Mouse (Mus musculus): ENCODE measurements around the gene B4galnt3.

The B4galnt3 gene

GRCm38 (mm10) chr6:120291396-120292009, 2.9 kb downstream of the B4galnt3 start:
- CTCF ChIA-PET, result interaction anchor here in 3 of 4 experiments (0.5 to 1.3 kb wide), 7 partner anchors 10 to 1105 kb away, joined by 3 to 6 read pairs (median 4); no protein-coding TSS in a partner anchor
- POLR2A ChIA-PET, result interaction anchor here (0.6 to 10.8 kb wide), 36 partner anchors 9 to 255 kb away, joined by 3 to 160 read pairs (median 4); partner anchors contain the start of genes Ccdc77 (in 1 of the 4) and Kdm5a (in 1 of the 4)

GRCm38 (mm10) chr6:120289430-120289829, 4.9 kb downstream of the B4galnt3 start:
- ChIA-PET POLR2A (interaction anchor here (0.6 to 10.8 kb wide), 27 partner anchors 10 to 673 kb away, joined by 3 to 160 read pairs (median 4); partner anchors contain the start of genes Ccdc77 (in 1 of the 4) and Kdm5a (in 1 of the 4)), CTCF (interaction anchor here in 3 of 4 experiments (0.5 to 2.1 kb wide), 5 partner anchors 12 to 67 kb away, joined by 3 to 9 read pairs (median 3); no protein-coding TSS in a partner anchor)

- ChIA-PET CTCF (interaction anchor here in 3 of 4 experiments (0.6 to 2.1 kb wide), 5 partner anchors 13 to 132 kb away, joined by 3 to 9 read pairs (median 4); no protein-coding TSS in a partner anchor), POLR2A (interaction anchor here in 3 of 4 experiments (0.5 to 10.8 kb wide), 19 partner anchors 9 to 251 kb away, joined by 3 to 160 read pairs (median 4); no protein-coding TSS in a partner anchor)
Measured at GRCm38 (mm10) chr6:120288541-120288940, 5.8 kb downstream of the B4galnt3 start.

GRCm38 (mm10) chr6:120287279-120287678, 7.1 kb downstream of the B4galnt3 start:
- POLR2A ChIA-PET, result interaction anchor here in 3 of 4 experiments (0.6 to 9.3 kb wide), 14 partner anchors 7 to 879 kb away, joined by 3 to 83 read pairs (median 4); partner anchors contain the start of genes B4galnt3 (in 1 of the 3) and D330020A13Rik (in 1 of the 3)
- CTCF ChIA-PET, result interaction anchor here in 1 of 4 experiments (1.0 to 1.6 kb wide), 2 partner anchors 37 to 65 kb away, joined by 3 to 4 read pairs; no protein-coding TSS in a partner anchor

- CTCF ChIA-PET, result interaction anchor here in 2 of 4 experiments (0.5 to 3.1 kb wide), 2 partner anchors 55 to 103 kb away, joined by 3 to 12 read pairs; no protein-coding TSS in a partner anchor
- POLR2A ChIA-PET, result interaction anchor here in 2 of 4 experiments (0.5 to 5.0 kb wide), 8 partner anchors 12 to 167 kb away, joined by 3 to 83 read pairs (median 4); partner anchors contain the start of gene B4galnt3 (in 1 of the 2)
Measured at GRCm38 (mm10) chr6:120276874-120277449, 17.4 kb downstream of the B4galnt3 start.

GRCm38 (mm10) chr6:120275301-120275700, 19.1 kb downstream of the B4galnt3 start:
- POLR2A ChIA-PET, result interaction anchor here (0.5 to 5.0 kb wide), 36 partner anchors 10 to 547 kb away, joined by 3 to 83 read pairs (median 5); partner anchors contain the start of genes B4galnt3 (in 3 of the 4), D330020A13Rik (in 3 of the 4), Kdm5a (in 2 of the 4) and Atp6v1e1 (in 1 of the 4)
- CTCF ChIA-PET, result interaction anchor here (0.5 to 3.1 kb wide), 12 partner anchors 14 to 217 kb away, joined by 3 to 12 read pairs (median 4); no protein-coding TSS in a partner anchor

- POLR2A ChIA-PET, result interaction anchor here (0.5 to 5.0 kb wide), 42 partner anchors 8 to 757 kb away, joined by 3 to 83 read pairs (median 5); partner anchors contain the start of genes B4galnt3 (in 3 of the 4), D330020A13Rik (in 3 of the 4), Kdm5a (in 2 of the 4) and Atp6v1e1 (in 1 of the 4)
- CTCF ChIA-PET, result interaction anchor here in 3 of 4 experiments (0.7 to 3.1 kb wide), 13 partner anchors 13 to 217 kb away, joined by 3 to 12 read pairs (median 4); partner anchors contain the start of genes B4galnt3 (in 1 of the 3) and D330020A13Rik (in 1 of the 3)
Measured at GRCm38 (mm10) chr6:120274887-120275286, 19.5 kb downstream of the B4galnt3 start.

GRCm38 (mm10) chr6:120274181-120274580, 20.2 kb downstream of the B4galnt3 start:
- CTCF ChIA-PET, result interaction anchor here in 3 of 4 experiments (0.9 to 3.1 kb wide), 9 partner anchors 13 to 52 kb away, joined by 3 to 12 read pairs (median 4); partner anchors contain the start of genes B4galnt3 (in 1 of the 3) and D330020A13Rik (in 1 of the 3)
- POLR2A ChIA-PET, result interaction anchor here (0.7 to 5.0 kb wide), 37 partner anchors 9 to 89 kb away, joined by 3 to 83 read pairs (median 5); partner anchors contain the start of genes B4galnt3 (in 3 of the 4), D330020A13Rik (in 3 of the 4) and Kdm5a (in 1 of the 4)

GRCm38 (mm10) chr6:120264151-120264550, 30.2 kb downstream of the B4galnt3 start:
- CTCF ChIA-PET, result interaction anchor here in 3 of 4 experiments (0.6 to 2.4 kb wide), 4 partner anchors 38 to 147 kb away, joined by 3 to 10 read pairs (median 4); no protein-coding TSS in a partner anchor

GRCm38 (mm10) chr6:120263608-120264007, 30.8 kb downstream of the B4galnt3 start:
- ChIA-PET POLR2A (interaction anchor here in 3 of 4 experiments (0.5 to 2.8 kb wide), 32 partner anchors 8 to 100 kb away, joined by 3 to 23 read pairs (median 4); partner anchors contain the start of genes B4galnt3 (in 2 of the 3), D330020A13Rik (in 2 of the 3), Ccdc77 (in 1 of the 3) and Kdm5a (in 1 of the 3)), CTCF (interaction anchor here in 2 of 4 experiments (0.6 to 2.4 kb wide), 5 partner anchors 14 to 206 kb away, joined by 3 to 10 read pairs (median 3); no protein-coding TSS in a partner anchor)

More at GRCm38 (mm10) chr6:120264151-120264550, 30.2 kb downstream of the B4galnt3 start:
- POLR2A ChIA-PET, result interaction anchor here in 3 of 4 experiments (0.9 to 2.2 kb wide), 16 partner anchors 9 to 100 kb away, joined by 3 to 23 read pairs (median 5); partner anchors contain the start of genes B4galnt3 (in 2 of the 3), D330020A13Rik (in 2 of the 3), Ccdc77 (in 1 of the 3) and Kdm5a (in 1 of the 3)

GRCm38 (mm10) chr6:120262886-120263531, 31.4 kb downstream of the B4galnt3 start:
- ChIA-PET POLR2A (interaction anchor here in 3 of 4 experiments (0.5 to 2.8 kb wide), 32 partner anchors 8 to 101 kb away, joined by 3 to 23 read pairs (median 4); partner anchors contain the start of genes B4galnt3 (in 2 of the 3), D330020A13Rik (in 2 of the 3), Ccdc77 (in 1 of the 3) and Kdm5a (in 1 of the 3)), CTCF (interaction anchor here in 2 of 4 experiments (0.6 to 2.4 kb wide), 5 partner anchors 13 to 205 kb away, joined by 3 to 10 read pairs (median 3); no protein-coding TSS in a partner anchor)

- CTCF ChIA-PET, result interaction anchor here (0.6 to 3.5 kb wide), 8 partner anchors 8 to 37 kb away, joined by 3 to 12 read pairs (median 4); partner anchors contain the start of gene B4galnt3 (in 1 of the 4)
- POLR2A ChIA-PET, result interaction anchor here (0.5 to 3.6 kb wide), 32 partner anchors 9 to 341 kb away, joined by 3 to 32 read pairs (median 4); partner anchors contain the start of genes B4galnt3 (in 2 of the 4) and D330020A13Rik (in 2 of the 4)
Measured at GRCm38 (mm10) chr6:120259481-120259880, 34.9 kb downstream of the B4galnt3 start.

- ChIA-PET CTCF (no interaction called here), POLR2A (interaction anchor here in 1 of 4 experiments (1.2 kb wide), 1 partner anchor 18 kb away, joined by 3 read pairs; no protein-coding TSS in a partner anchor)
Measured at GRCm38 (mm10) chr6:120256431-120256935, 37.9 kb downstream of the B4galnt3 start.

- ChIA-PET POLR2A (interaction anchor here in 3 of 4 experiments (1.0 to 1.5 kb wide), 8 partner anchors 8 to 39 kb away, joined by 3 to 9 read pairs (median 5); partner anchors contain the start of gene B4galnt3 (in 1 of the 3)), CTCF (interaction anchor here in 2 of 4 experiments (1.1 to 1.2 kb wide), 2 partner anchors 12 to 39 kb away, joined by 4 read pairs; no protein-coding TSS in a partner anchor)
Measured at GRCm38 (mm10) chr6:120255701-120256100, 38.7 kb downstream of the B4galnt3 start.

- POLR2A ChIA-PET, result interaction anchor here in 3 of 4 experiments (0.5 to 1.5 kb wide), 21 partner anchors 8 to 1014 kb away, joined by 3 to 9 read pairs (median 3); partner anchors contain the start of genes B4galnt3 (in 2 of the 3), D330020A13Rik (in 2 of the 3), Ccdc77 (in 1 of the 3) and Kdm5a (in 1 of the 3)
- CTCF ChIA-PET, result interaction anchor here (0.5 to 1.2 kb wide), 8 partner anchors 12 to 1925 kb away, joined by 3 to 10 read pairs (median 4); no protein-coding TSS in a partner anchor
Measured at GRCm38 (mm10) chr6:120255144-120255543, 39.2 kb downstream of the B4galnt3 start.

Measured in embryonic stem cell, embryonic (primary cell).